Mouse (Mus musculus): Measurements from ENCODE around the gene Ehd1. TPM values are rescaled to one million over a fixed set of nuclear protein-coding genes. Genes with fewer than 3 reads are reported as not detected.

The Ehd1 gene
- total RNA-seq, 2 experiments from 2014 or later: 80.2 to 82.3 TPM

- Histone ChIP-seq H3K4me3 (no peak overlapping the region), H3K27ac (no peak overlapping the region)
- TF ChIP-seq CTCF (conservative IDR thresholded peaks at IDR 0.05): no peak
- DNase-seq (ENCODE audit: low spot score in 2 of 2): no peak
These were observed 62.2 kb downstream of the Ehd1 start for GRCm38 (mm10) chr19:6338716-6339115.

DNA sequence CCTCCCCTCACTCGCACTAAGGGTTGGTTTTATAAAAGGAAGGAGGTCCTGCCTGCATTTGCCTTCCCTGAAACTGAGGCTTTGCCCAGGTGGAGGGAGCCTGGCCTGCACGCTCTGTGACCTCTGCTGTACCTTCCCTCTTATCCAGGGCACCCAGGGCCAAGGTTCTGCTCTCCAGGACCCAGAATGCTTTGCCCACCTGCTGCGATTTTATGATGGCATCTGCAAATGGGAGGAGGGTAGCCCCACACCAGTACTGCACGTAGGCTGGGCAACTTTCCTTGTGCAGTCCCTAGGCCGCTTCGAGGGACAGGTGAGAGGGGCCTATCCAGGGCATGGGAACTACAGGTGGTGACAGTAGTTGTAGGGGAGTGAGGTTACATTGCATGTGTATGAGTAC is 62.7 kb downstream of the Ehd1 start:
- H3K4me3 ChIP-seq: no peak overlapping the region
- DNase-seq (ENCODE audit: low spot score in 2 of 2): no peak
- H3K27ac ChIP-seq: peak overlapping the region; percentile 79; the same call in 1 of the 2 replicates
- TF ChIP-seq CTCF (conservative IDR thresholded peaks at IDR 0.05): no peak

DNA sequence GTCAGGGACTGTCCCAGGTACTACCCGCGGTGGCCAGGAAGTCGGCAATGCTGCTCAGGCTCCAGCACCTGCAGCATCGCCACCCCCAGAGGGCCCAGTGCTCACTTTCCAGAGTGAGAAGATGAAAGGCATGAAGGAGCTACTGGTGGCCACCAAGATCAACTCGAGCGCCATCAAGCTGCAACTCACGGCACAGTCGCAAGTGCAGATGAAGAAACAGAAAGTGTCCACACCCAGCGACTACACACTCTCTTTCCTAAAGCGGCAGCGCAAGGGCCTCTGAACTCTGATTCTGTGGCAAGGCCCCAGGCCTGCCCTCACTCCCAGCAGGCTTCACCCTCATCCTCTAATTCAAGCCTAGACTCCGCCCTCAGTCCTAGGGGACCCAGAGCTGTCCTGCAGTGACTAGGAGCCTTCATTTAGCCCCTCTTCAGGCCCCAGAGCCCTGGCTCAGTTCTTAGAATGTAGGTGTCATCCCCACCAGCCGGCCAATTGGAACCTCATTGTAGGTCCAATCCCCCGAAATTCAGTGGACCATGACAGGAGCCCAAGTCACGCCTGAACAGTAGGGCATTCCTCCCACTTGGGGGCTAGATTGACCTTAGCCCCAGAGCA is 63.5 kb downstream of the Ehd1 start:
- TF ChIP-seq CTCF (conservative IDR thresholded peaks at IDR 0.05): peak; percentile 46
- Histone ChIP-seq H3K27ac (peak overlapping the region; percentile 79), H3K4me3 (peak overlapping the region; percentile 81)
- DNase-seq (ENCODE audit: low spot score in 2 of 2): no peak

DNA sequence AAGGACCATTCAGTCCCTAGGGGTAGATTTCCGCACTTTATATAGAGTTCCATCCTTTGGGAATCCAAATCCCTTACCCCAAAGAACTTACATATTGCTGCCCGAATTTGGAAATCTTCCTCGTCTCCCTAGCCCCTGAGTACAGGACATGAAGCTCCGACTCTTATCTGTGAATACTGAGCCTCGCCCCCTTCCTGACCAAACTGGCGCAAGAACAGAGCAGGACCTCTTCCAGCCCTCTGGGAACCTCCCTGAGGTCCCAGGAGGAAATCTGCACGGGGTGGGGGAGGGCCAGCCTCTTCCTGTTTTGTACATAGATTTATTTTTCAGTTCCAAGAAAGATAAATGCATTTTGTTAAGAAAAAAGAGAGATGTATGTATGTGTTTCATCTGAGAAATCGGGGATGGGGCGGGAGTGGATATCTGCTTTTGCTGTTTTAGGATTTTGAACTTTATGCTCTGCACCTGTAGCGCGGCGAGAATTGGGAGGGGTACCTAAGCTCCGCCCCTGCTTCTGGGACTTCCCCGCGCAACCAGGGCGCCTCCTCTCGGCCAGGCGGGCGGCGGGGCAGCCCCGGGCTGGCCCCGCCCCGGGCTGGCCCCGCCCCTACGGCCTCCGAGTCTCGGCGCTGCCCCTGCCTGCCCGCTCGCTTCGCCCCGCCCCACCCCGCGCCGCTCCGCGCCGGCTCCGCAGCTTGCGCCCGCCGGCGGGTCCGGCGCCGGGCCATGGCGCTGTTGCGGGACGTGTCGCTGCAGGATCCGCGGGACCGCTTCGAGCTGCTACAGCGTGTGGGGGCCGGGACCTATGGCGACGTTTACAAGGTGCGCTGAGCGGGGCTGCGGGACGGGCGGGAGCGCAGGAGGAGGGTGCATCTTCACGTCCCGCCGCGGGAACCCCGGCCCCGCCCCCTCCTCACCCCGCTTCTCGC is 64.3 kb downstream of the Ehd1 start, which contains the start of gene Map4k2:
Gene Map4k2, plus strand, starts transcription at position 612 of the 929 bp plus-strand sequence.
- Histone ChIP-seq H3K27ac (peak within 1 kb of the TSS; percentile 84), H3K4me3 (peak within 1 kb of the TSS; percentile 81)
- peak; percentile 68 to 69 for DNase-seq (ENCODE audit: low spot score in 2 of 2)
- TF ChIP-seq CTCF (conservative IDR thresholded peaks at IDR 0.05): peak; percentile 51

DNA sequence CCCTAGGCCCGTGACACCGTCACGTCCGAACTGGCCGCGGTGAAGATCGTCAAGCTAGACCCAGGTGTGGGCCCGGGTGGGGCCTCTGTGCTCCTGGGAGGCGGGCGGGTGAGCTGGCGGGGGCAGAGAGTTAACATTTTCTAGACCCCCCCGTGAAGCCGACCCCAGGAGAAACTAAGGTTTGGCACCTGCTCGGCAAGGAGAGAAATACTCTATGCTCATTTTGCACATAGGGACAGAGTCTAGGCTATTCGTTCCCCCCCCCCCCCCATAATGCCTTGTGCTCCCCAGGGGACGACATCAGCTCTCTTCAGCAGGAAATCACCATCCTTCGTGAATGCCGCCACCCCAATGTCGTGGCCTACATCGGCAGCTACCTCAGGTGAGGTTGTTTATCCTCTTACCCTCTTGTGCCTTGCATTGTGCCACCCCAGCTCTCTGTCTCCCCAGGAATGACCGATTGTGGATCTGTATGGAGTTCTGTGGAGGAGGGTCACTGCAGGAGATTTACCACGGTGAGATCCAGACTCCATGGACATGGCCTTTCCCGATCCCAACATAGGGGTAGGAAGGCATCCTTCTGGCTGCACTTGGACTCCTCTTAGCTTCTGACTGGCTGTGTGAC is 65.0 kb downstream of the Ehd1 start:
- TF ChIP-seq CTCF (conservative IDR thresholded peaks at IDR 0.05): no peak
- no peak for DNase-seq (ENCODE audit: low spot score in 2 of 2)
- H3K4me3 ChIP-seq: peak overlapping the region; percentile 81
- H3K27ac ChIP-seq: peak overlapping the region; percentile 84

DNA sequence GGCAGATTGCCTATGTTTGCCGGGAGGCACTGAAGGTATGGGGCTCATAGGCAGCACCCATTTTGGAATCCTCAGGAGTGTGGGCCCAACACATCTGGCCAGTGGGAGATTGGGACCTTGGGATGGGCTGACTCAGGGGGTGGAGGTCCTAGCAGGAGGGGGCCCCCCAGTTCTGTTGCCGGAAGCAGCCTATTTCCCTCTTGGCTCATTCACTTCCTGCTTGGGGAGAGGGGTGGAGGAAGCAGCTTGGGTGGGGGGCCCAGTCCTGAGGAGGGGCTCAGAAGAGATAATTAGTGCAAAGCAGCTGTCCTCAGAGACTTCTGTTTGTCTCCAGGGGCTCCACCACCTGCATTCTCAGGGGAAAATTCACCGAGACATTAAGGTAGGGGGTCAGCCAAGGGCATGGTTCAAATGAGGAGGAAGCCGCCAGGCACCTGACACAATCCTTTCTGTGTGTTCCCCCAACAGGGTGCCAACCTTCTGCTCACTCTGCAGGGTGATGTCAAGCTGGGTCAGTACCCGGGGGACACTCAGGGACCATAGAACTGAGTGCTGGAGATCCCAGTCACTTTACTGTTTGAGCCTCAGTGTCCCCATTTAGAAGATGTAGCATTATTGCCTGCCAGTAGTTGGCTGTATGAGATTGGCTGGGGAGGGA is 65.9 kb downstream of the Ehd1 start:
- peak overlapping the region; percentile 81 for H3K4me3 ChIP-seq
- H3K27ac ChIP-seq: peak overlapping the region; percentile 84
- no peak for TF ChIP-seq CTCF (conservative IDR thresholded peaks at IDR 0.05)
- DNase-seq (ENCODE audit: low spot score in 2 of 2): no peak

DNA sequence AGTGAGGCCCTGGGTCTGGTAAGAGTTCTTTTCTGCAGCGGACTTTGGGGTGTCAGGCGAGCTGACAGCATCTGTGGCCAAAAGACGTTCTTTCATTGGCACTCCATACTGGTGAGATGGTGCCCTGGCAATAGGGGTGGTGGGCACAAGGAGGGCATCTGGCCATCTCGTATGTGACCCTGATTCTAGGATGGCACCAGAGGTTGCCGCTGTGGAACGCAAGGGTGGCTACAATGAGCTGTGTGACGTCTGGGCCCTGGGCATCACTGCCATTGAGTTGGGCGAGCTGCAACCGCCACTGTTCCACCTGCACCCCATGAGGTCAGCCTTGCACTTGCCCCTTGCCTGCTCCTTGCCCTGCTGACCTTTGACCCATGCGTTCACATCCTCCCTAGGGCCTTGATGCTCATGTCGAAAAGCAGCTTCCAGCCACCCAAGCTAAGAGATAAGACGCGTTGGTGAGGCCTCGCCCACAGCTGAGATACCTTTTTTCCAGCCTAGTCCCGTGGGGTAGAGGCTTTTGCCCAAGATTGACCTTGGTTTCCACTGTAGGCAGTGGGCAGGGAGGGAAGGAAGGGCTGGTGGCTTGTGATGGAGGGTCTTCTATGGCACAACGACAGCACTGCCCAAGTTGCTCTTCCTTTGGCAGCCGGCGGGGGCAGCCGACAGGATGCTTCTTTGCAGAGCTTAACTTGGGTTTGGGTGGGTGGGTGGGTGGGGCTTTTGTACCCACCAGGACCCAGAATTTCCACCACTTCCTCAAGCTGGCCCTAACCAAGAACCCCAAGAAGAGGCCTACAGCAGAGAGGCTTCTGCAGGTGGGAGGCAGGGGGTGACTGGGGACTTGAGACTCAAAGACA is 66.8 kb downstream of the Ehd1 start:
- Histone ChIP-seq H3K27ac (no peak overlapping the region), H3K4me3 (no peak overlapping the region)
- no peak; the same call in none of the 2 replicates for TF ChIP-seq CTCF (conservative IDR thresholded peaks at IDR 0.05)
- no peak for DNase-seq (ENCODE audit: low spot score in 2 of 2)

- no peak overlapping the region for H3K4me3 ChIP-seq
- TF ChIP-seq CTCF (conservative IDR thresholded peaks at IDR 0.05): no peak
- no peak for DNase-seq (ENCODE audit: low spot score in 2 of 2)
- no peak overlapping the region for H3K27ac ChIP-seq
These were observed 67.5 kb downstream of the Ehd1 start for GRCm38 (mm10) chr19:6343996-6344395.

- Histone ChIP-seq H3K4me3 (no peak overlapping the region), H3K27ac (no peak overlapping the region)
- TF ChIP-seq CTCF (conservative IDR thresholded peaks at IDR 0.05): no peak
- DNase-seq (ENCODE audit: low spot score in 2 of 2): no peak
These were observed 69.5 kb downstream of the Ehd1 start for GRCm38 (mm10) chr19:6346023-6346422.

GRCm38 (mm10) chr19:6346661-6347060 is 70.1 kb downstream of the Ehd1 start:
- no peak for DNase-seq (ENCODE audit: low spot score in 2 of 2)
- Histone ChIP-seq H3K27ac (no peak overlapping the region), H3K4me3 (no peak overlapping the region)
- no peak for TF ChIP-seq CTCF (conservative IDR thresholded peaks at IDR 0.05)

DNA sequence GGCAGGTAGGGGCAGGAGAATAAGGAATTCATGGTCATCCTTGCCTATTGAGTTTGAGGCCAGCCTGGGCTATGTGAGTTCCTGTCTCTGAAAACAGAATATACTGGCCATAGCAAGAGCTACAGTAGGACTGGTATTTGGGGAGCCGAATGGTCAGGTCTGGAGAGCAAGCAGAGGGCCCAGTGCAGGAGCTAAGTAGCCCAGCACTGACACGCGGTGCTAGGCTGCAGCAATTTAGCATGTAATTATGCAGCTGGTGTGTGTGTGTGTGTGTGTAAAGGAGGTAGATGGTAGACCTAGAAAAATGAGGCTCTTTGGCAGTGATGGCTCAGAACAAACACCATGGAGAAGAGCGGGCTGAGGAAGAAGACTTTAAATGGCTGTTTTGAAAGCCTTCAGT is 71.1 kb downstream of the Ehd1 start:
- TF ChIP-seq CTCF (conservative IDR thresholded peaks at IDR 0.05): no peak
- DNase-seq (ENCODE audit: low spot score in 2 of 2): no peak
- Histone ChIP-seq H3K27ac (no peak overlapping the region), H3K4me3 (no peak overlapping the region)

DNA sequence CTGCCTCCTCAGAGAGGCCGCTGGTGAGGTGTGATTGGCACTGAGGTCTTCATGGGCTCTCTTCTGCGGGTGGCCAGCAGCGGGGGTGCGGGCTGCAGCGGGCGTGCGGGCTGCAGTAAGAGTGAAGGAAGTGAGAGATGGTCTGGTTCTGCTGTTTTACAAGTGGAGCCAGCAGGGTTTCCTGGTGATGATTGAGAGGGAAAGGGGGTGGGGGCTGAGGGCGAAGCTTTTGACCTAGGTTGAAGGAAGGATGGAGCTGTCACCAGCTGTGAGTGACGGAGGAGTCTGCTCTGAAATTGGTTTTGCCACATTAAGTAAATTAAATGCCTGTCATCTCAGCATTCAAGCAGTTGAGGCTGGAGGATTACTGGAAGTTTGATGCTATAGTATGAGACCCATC is 72.2 kb downstream of the Ehd1 start:
- no peak overlapping the region for H3K4me3 ChIP-seq
- TF ChIP-seq CTCF (conservative IDR thresholded peaks at IDR 0.05): no peak
- peak overlapping the region; percentile 36; the same call in 1 of the 2 replicates for H3K27ac ChIP-seq
- no peak for DNase-seq (ENCODE audit: low spot score in 2 of 2)

All from layer of hippocampus, adult 2 months (tissue).